Mouse (Mus musculus): Measurements from ENCODE around the gene Ccdc116.

DNA sequence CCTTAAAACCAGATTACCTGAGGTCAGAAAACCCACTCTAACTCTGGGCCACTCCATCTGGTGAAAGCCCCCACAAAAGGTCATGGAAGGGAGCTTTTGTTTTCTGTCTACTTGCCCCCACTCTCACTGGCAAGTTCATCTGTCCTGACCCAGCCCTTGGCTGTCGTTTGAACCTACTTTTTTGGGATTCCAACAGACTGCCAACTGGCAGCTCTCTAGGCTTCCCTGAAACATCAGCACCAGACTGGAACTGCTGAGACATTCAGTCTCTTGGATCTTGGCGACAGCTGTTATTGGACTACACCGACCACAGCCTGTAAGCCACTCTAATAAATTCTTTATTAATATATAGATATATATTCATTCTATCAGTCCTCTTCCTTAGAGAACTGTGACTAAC lies 36.0 kb upstream of the Ccdc116 start:
- TF ChIP-seq EP300 (IDR thresholded peaks at IDR 0.05; ENCODE audit: insufficient read depth, low read depth, low read length): no peak
- TF ChIP-seq CTCF (IDR thresholded peaks at IDR 0.05): no peak
- TF ChIP-seq POLR2A (IDR thresholded peaks at IDR 0.05; ENCODE audit: insufficient read depth, low read depth, low read length): no peak

Measured in heart, adult 2 months (tissue).